Mouse (Mus musculus): ENCODE data around the gene Kctd18.

The Kctd18 gene

GRCm38 (mm10) chr1:57989052-57989600 lies 29.6 kb downstream of the Kctd18 start:
- DNase-seq, result peak in 1 of 2 experiments; percentile 12

- DNase-seq, result no peak
These were observed 41.9 kb downstream of the Kctd18 start for GRCm38 (mm10) chr1:57976860-57977259.

DNA sequence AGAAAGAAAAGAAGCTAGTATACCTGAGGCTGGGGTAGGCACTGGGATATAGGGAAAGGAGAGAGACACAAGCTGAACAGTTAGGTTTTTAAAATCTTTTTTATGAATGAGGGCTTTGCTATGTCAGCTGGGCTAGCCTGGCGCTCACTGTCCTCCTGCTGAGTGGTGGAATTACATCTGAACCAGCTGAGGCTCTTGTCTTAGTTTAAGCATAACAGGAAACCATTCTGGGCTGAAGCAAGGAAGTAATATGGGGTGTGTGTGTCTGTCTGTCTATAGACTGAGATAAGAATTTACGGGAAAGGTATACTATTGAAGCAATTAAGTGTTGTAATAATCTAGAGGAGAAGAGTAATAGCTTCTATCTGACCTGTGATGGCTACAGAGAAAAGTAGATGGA lies 47.2 kb downstream of the Kctd18 start:
- DNase-seq, result no peak

GRCm38 (mm10) chr1:57969327-57970271 lies 49.2 kb downstream of the Kctd18 start:
- peak; percentile 95 to 96 for DNase-seq

DNA sequence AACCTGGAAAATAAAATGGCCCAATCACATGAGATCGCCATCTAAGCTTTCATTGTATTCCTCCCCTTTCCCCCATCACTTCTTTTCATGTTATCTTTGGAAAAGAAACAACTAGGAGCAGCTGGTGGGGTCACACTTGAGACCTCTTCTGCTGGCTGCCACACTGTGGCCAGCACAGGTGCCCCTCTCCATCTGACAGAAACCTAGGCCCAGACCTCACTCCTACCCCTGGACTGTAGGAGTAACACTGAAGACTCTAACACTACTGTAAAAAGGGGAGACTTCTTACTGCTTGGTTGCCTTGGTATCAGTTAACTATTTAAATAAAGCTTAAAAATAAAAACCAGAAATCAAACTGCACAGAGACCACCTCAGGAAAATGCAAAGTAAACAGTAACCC lies 63.0 kb downstream of the Kctd18 start:
- DNase-seq, result no peak

DNA sequence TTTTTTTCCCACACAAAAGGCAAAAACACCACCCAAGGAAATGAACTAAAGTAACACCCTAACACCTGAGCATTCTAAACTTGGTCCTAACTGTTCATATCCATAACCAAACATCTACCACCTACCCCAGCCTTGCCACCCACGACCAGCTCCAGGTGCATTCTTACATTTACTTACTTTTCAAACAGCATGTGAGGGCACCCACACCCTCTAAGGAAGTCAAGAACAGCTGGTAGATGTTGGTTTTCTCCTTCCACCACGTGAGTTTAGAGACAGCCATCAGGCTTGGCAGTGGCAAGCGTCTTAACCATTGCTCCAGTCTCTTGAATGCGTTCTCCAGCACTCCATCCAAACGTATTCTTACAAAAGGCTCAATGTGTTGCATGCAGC lies 64.4 kb downstream of the Kctd18 start:
- no peak for DNase-seq

- DNase-seq, result no peak
These were observed 65.0 kb downstream of the Kctd18 start for GRCm38 (mm10) chr1:57953586-57954375.

DNA sequence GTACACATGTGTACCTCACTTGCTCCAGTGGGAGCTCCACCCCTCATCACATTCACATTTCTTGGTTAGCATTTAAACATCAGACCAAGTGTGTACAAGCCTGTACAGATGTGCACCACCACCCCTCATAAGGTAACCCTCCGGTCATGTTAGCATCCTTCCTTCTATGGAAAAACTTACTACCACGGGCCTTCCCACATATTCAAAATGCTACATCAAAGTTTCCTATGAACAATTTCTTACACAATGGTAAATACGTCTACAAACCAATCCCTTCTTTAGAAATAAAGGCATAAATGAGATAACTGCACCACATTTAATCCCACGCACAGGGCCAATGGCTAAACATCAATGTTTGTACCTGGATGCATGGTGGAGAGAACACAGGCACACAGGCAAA lies 66.2 kb downstream of the Kctd18 start:
- DNase-seq, result no peak

DNA sequence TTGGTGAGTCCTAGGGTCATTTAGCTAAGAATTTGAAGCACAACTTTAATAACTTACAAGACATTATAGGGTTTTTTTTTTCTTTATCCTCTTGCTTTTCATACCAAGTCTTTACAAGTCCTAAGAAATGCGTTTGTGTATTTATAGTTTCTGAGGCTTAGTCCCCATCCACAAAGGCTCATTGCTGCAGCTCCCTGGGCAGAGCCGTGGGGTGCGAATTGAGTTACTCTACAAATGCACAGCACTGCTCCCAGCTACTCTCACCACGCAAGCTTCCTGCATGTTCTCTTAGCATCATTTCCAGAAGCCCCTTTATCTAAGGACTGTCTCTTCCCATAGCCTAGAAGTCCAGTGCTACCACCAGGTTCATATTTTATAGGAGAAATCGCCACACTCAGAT lies 69.0 kb downstream of the Kctd18 start:
- DNase-seq, result no peak

DNA sequence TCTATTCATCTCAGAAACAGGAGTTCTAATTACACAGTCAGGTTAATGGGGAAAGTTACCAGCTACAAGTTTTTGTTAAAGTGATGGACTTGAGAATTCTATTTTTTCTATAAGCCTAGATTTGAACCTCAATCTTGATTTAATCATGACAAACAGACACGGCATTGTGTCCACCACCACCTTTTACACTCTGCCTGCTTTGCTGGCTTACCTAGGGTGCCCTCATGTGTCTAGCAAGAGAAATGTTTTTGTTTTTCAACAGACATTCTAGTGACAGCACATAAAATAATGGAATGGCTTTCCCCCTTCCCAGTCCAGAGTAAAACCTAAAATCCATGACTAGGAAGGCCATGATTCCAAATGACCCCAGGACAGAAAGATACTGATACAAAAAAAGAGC lies 69.6 kb downstream of the Kctd18 start:
- no peak for DNase-seq

DNA sequence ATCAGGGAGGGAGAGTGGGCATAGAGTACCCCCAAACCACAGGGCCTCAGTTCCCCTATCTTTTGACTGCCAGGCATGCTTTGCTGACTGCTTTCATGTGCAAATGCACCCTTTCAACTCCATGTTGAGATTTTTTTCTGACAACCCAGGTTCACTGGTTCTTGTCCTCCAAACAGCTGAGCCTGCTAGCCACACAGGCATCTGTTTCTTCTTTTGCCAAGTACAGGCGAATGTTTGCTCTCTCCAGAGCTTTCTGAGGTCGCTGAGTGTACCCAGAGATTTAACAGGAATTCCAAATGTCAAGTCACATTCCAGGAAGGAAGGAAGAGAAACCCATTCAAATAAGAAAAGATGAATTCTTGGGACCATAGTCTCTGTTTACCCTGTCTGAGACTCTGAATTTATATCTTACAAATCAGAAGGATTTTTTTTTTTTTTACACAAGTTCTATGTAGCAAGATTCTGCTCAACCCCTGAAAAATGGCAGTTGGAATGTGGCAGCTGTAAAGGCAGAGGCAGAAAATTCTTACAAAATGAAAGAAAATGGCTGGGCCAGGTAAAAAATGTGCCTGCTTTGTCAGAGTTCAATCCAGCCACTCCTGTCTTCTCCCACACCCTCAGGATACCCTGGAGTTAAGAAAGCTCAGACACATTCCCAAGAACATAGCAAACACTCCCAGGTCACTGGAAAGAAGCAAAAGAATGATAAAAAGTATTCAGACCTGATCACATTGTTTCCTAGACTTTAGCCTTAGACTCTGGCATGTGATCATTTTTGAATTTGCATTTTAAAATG lies 71.0 kb downstream of the Kctd18 start:
- DNase-seq, result no peak

DNA sequence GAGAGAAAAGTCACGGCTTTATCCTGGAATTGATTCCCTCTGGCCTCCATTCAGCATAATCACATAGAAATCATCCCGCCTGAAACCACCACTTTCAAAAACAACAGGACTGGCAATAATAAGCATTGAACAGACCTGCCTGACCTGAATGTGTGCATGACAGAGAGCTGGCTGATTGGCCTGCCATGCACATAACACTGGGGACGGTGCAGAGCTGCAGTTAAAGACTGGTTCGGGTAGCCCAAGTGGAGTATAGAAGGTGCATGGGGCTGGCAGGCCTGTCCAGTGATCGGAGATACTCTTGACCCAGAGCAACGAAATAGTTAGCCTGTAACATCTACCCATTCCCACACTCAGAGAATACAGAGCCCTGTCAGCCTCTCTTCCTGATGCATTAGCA lies 76.5 kb downstream of the Kctd18 start:
- DNase-seq, result no peak

DNA sequence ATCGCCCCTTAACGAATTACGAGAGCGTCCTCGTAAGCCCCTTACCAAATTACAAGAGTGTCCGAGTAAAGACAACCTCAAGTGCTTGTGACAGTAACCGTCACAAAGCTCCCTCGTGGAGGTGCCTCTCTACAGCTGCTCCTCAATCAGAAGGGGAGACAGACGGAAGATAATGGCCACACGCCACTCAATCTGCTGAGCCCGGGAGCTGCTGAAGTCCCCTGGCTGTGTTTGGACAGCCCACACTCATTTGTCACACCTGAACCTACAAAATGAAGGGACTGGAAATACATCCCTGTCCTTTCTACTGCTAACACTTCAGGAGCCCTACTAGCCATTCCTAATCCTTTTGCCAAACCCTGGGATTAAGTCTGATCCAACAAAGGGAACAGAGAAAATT lies 77.0 kb downstream of the Kctd18 start:
- DNase-seq, result no peak

- DNase-seq, result no peak
These were observed 77.7 kb downstream of the Kctd18 start for GRCm38 (mm10) chr1:57941095-57941494.

- DNase-seq, result no peak
These were observed 78.1 kb downstream of the Kctd18 start for GRCm38 (mm10) chr1:57940691-57941090.

- DNase-seq, result no peak
These were observed 84.5 kb downstream of the Kctd18 start for GRCm38 (mm10) chr1:57934287-57934686.

GRCm38 (mm10) chr1:57918567-57918966 lies 100.2 kb downstream of the Kctd18 start:
- DNase-seq, result no peak

DNA sequence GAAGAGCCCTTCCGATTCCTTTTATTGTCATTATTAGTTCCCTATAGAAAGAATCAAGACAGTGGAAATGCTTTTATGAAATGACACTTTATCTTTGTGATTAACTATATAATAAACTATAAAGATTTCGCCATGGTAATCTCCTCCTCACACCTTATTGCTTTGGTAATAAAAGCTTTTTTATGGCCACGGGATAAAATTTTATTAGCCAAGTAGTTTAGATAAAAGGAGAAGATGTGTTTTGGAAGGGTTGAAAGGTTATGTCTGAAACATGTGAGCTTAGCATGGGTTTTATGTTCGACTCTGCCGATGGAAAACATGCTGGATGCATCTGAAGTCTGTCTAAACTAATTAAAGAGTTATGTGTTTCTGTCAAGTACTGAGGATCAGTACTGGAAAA lies 101.4 kb downstream of the Kctd18 start:
- DNase-seq, result no peak

DNA sequence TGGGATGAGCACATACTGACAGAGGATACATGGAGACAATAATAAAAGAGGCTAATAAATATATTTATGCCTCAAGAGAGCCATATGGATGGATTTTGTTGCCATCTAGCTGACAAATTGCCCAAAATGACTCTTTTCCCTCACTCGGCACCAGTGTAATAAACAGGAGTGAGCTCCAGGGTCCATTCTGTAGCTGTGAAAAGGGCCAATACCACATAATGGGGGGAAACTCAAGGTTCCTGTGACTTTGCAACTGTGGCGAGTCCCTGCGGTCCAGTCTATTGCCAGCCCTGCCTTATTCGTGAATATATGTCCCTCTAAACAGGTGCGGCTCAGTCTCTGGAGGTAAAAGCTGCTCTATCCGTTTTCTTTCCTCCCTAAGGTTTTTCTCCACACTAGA lies 107.2 kb downstream of the Kctd18 start:
- no peak for DNase-seq

DNA sequence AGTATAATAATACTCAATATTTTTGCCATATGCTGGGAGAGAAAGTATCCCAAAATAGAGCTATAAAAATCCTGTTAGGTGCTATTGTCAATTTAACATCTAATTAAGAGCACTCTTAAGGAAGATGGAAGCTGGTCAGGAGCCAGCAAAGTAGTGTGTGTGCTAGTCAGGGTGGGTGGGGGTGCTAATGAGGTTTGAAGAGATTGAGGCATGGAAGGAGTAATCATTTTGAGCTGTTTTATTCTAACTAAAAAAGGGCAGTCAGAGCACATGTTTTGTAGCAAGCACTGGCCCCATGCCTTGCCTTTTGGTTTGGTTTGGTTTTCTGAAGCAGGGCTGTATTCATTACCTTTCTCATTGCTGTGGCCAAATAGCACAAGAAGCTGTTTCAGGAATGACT lies 112.4 kb downstream of the Kctd18 start:
- DNase-seq, result no peak

DNA sequence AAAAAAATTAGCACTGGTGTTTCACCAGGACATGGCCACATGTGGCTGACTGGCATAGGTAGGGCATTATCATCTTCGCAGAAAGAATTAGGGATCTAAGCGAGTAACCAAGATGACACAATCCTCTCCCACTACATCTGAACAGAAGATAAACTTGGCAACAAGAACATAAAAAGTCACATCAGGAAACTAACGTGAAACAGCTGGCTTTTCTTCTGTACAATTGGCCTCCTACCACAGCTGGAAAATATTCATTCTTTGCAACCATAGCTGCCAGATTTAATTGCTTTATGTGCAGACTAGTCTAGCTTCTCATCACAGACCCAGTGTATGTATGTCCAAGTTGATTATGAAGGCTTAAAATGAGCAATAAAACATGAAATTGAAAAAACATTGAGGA lies 112.8 kb downstream of the Kctd18 start:
- DNase-seq, result no peak
